Mouse (Mus musculus): Measurements from ENCODE around the gene Psmc3. TPM values are rescaled to one million over a fixed set of nuclear protein-coding genes. Genes with fewer than 3 reads are reported as not detected.
A peak's percentile ranks its signal among the peaks of the same experiment; 100 is the strongest.
"Not testable (repeated sequence)": the region's sequence is repeated elsewhere in the genome, so short reads cannot be mapped to it uniquely, and the experiment has no call there.

Psmc3 gene
- total RNA-seq (2021), result 100 to 1,000 TPM; 199 to 219 TPM
- long read RNA-seq, transcript Psmc3-202 (12 exons, 1,636 nt), result major isoform, 190 of 232 reads
- long read RNA-seq, partial matches to known transcripts, result 27 of 232 reads
- long read RNA-seq, other reads (novel, unspliced or antisense), result 15 of 232 reads

DNA sequence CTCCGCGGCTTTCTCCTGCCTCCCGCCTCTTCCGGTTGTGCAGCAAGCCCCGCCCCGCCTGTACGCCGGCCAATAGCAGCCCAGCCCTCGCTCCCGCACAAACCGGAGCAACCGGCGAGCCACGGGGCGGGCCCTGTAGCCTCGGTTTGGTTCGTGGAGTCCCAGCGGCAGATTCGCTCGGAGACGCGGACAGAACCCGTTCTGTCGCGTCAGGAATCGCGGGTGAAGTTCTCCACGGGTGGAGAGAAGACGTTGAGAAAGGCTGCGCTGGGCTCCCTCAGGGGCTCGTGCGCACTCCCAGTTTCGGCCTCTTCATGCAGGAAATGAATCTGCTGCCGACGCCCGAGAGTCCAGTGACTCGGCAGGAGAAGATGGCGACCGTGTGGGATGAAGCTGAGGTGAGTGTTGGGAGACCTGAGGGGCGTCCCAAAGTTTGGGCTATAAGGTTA is at the start of gene Psmc3:
Psmc3 (plus strand) TSS at position 76 of the 449 bp plus-strand sequence.
- peak; percentile 97 for DNase-seq (ENCODE audit: low spot score in 2 of 2)

DNA sequence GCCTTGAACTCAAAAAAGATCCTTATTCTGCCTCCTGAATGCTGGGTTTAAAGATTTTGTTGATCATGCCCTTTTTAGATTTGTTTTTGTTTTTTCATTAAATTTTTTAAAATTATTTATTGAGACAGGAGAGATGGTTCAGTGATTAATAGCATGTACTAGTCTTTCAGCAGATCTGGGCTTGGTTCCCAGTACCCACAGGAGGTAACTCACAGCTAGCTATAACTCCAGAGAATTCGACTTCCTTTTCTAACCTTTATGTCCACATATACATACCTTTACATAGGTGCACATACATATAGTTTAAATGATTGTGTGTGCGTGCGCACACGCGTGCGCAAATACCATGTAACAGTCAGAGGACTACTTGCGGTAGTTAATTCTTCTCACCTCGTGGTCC is 45.3 kb upstream of the Psmc3 start:
- DNase-seq (ENCODE audit: low spot score in 2 of 2), result no peak

DNA sequence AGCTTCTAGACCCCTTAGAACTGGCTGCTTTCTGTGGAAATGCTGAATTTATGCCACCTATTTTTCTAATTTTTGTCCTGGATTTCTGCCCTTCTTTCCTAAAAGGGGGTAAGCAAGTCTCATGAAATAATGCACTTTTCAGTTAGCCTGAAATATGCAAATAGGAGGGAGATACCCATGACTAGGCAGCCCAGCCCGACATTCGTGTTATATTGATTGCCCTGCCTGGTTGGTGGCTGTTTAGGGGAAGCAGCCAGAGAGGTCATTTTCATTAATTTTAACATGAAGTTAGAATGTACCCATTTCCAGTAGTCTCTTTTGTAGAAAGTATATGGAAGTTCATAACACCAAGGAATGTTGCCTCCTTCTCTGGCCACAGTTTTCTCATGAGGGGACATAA is 39.9 kb upstream of the Psmc3 start:
- no peak for DNase-seq (ENCODE audit: low spot score in 2 of 2)

DNA sequence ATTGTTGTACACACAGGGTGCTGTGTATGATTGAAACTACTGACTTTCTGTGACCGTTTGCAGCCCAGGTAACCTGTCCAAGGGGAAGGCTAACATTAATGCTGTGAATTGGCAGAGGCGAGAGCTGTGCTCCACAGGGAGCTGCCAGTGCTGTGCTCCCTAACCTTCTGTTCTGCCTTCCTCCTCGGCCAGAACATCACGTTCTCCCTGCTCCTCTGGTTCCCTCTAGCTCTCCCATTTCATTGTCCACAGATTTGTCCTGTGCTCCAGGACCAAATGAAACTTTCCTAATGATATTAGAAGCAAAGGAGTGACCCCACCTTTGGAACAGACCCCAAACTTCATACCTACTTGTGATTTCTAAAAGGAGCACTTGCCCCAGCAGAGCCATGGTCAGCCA is 38.4 kb upstream of the Psmc3 start:
- no peak for DNase-seq (ENCODE audit: low spot score in 2 of 2)

DNA sequence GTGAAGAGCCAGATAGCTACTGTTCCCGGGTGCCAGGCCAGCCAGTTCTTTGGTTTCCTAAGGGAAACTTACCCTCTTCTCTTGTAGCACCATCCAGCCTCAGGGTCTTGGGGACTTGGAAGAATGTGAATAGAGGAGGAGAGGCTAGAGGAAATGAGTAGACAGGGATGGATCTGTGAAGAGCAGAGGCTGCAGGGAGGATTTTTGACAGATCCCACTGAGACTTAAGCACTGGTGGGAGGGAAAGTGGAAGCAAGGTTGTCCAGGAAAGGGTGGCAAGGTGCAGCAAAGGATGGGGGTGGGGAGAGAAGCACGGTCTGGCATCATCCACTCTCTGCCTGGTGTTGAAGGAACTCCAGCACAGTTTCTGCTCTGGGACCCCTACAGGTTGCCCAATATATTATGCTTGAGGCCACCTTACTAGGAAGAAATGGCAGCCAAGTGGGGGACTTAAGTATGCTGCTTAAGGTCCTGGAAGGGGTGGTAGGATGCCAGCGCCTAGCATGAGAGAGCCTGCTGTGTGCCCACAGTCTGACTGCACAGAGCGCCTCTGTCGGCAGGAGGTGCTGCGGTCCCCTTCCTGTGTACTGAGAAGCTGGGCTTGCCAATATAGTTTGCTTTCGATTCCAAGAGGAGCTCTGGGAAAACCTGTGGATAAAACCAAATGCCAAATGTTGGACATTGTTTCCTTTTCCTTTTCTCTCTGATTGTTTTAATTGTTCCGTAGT is 35.6 kb upstream of the Psmc3 start:
- peak in 1 of 2 experiments; percentile 52 for DNase-seq (ENCODE audit: low spot score in 2 of 2)

DNA sequence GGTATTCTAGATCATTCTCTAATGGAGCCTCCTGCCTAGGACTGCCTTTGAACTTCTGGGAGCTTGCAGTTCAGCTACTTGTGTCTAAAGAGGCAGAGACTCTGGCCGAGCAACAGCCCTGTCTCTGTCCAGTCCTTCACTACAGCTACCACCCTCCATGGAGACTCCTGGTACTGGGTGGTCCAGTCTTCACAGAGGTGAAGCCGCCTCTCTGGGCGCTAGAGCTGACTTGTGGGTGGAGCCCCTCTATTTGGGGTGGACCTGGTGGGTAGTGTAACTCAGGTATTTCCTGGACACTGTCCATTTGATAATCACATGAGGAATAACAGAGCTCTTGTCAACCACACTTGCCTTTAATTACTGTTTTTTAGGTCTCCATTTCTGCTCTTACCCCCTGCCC is 33.9 kb upstream of the Psmc3 start:
- no peak for DNase-seq (ENCODE audit: low spot score in 2 of 2)

DNA sequence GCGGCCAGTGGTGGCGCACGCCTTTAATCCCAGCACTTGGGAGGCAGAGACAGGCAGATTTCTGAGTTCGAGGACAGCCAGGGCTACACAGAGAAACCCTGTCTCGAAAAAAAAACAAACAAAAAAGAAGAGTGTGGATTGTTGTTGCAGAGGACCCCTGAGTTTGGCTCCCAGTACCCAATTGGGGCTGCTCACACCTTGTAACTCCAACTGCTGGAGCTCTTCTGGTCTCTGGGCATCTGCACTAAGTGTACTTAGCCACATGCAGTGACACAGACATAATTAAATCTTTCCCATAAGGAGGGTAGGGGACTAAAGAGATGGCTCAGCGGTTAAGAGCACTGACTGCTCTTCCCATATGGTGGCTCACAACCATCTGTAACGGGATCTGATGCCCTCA is 31.5 kb upstream of the Psmc3 start:
- DNase-seq (ENCODE audit: low spot score in 2 of 2), result not testable (repeated sequence)

DNA sequence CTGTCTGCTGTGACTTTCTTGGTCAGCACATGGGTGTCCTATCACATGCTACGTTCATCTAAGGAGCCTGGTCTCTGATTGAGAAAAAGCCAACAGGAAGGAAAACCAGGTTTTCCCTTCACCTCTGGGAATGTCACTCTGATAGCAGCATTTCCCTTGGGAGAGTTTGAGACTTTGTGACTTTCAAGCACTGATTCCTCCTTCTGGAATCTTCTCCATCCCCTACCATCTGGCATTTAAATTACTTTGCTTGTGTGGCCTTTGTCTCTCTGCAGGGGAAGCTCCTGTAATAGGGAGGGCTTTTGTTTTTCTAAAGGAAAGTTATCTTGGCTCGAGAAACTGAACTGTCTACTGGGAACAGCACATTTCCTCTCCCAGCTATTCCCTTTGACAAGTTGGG is 30.7 kb upstream of the Psmc3 start:
- no peak for DNase-seq (ENCODE audit: low spot score in 2 of 2)

DNA sequence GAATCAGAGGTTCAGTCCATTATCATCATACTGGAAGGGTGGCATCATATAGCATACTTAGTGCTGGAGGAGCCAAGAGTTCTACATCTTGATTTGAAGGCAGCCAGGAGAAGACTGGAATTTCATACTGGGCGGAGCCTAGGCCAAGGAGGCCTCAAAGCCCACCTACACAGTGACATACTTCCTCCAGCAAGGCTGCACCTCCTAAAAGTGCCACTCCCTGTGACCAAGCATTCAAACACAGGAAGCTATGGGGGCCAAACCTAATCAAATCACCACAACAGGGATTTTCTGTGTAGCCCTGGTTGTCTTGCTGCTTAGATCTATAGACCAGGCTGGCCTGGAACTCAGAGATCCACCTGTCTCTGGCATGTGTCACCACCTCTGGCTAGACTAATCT is 29.9 kb upstream of the Psmc3 start:
- DNase-seq (ENCODE audit: low spot score in 2 of 2), result no peak

DNA sequence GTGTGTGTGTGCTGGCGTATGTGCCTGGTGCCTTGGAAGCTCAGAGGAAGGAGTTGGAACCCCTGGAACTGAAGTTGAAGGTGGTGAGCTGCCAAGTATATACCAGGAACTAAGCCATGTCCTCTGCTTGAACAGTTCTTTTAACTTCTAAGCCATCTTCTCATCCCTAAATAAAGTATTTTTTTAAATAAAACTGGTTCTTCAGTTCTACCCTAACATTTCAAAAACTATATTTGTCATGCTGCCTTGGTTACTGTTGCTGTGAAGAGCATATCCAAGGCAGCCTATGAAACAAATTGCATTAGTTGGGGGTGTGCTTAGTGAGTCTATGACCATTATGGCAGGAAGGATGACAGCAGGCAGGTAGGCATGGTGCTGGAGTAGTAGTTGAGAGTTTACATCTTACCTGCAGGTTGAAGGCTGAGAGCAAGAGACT is 28.7 kb upstream of the Psmc3 start:
- peak in 1 of 2 experiments; percentile 63 for DNase-seq (ENCODE audit: low spot score in 2 of 2)

DNA sequence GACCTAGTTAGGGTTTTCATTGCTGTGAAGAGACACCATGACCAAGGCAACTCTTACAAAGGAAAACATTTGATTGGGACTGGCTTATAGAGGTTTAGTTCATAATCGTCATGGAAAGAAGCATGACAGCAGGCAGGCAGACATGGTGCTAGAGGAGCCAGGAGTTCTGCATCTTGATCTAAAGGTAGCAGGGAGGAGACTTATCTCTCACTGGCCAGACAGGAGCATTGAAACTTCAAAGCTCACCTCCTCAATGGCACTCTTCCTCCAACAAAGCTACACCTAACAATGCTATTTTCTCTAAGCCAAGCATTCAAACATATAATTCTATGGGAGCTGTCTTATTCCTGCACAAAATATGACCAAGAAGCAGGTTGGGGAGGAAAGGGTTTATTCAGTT is 27.3 kb upstream of the Psmc3 start:
- no peak for DNase-seq (ENCODE audit: low spot score in 2 of 2)

DNA sequence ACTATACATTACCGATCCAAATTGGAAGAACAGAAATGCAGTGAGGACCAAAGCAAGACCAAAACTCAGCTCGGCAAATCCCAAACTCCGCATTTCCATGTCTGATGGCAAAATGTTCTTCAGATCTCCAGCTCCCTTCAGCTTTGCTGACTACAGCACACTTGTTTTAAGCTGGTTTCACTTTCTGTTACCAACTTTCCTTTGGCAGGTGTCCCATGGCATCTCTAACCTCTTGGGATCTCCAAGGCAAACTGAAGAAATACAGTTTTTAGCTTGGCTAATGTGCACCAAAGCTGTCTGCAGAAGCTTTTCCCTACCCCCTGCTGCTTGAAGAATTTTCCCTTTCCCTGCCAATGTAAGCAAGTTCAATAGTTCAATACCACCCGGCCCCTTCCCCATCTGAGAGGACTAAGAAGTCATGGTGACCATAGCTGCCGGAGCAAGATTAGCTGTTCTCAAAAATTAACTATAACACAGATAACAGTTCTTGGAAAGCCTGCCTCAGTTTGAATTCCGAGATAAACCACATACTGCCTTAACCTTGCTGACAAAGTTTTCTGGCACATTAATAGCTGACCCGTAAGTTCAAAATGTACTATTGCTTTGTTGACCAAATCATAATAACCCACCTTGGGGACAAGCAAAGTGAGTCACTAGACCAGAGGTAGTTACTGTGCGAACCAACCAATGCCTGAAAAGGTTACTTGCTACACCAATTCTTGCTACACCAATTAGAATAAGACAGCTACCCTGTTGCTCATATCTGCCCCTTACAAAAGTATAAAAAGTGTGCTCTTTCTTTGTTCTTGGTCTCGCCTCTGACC is 26.2 kb upstream of the Psmc3 start:
- no peak for DNase-seq (ENCODE audit: low spot score in 2 of 2)

DNA sequence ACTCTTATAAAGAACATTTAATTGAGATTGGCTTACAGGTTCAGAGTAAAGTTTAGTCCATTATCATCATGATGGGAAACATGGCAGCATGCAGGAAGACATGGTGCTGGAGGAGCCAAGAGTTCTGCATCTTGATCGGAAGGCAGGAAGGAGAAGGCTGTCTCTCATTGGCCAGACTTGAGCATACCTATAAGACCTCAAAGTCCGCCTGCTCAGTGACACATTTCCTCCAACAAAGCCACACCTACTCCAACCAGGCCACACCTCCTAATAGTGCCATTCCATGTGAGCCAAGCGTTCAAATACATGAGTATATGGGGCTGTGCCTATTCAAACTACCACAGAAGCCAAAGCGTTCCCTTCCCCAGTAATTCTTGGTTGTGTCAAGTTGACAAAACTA is 22.6 kb upstream of the Psmc3 start:
- no peak for DNase-seq (ENCODE audit: low spot score in 2 of 2)

DNA sequence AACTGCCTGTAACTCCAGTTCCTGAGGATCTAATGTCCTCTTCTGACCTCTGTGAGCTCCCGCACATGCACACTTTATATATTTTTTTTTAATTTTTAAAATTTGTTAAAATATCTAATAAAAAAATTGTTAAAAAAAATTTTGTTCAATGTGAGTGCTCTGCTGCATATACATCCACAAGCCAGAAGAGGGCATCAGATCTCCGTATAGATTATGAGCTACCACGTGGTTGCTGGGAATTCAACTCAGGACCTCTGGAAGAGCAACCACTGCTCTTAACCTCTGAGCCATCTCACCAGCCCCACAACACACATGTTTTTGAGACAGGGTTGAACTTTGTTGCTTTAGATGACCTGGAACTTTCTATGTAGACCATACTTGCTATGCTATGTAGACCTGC is 20.8 kb upstream of the Psmc3 start:
- no peak for DNase-seq (ENCODE audit: low spot score in 2 of 2)

DNA sequence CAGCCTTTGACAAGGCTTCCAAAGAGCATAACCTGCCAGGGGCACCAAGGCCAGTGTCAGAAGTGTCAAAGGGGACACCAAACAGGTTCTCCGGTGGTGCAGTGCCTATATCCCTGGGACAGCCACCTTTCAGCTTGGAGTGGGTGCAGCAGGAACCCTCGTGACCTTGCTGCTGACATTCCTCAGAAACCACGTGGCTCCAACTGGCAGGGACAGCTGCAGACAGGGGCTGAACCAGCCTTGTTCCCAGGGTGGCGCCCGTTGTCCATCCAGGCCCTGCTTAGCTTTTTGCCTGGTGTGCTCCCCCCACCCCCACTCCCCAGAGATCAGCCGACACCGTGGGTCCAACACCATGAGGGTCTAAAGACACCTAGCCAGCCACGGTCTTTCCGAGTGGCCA is 18.4 kb upstream of the Psmc3 start, which contains the start of gene Rapsn:
Rapsn (plus strand) TSS at position 236 of the 400 bp plus-strand sequence.
- DNase-seq (ENCODE audit: low spot score in 2 of 2), result no peak

DNA sequence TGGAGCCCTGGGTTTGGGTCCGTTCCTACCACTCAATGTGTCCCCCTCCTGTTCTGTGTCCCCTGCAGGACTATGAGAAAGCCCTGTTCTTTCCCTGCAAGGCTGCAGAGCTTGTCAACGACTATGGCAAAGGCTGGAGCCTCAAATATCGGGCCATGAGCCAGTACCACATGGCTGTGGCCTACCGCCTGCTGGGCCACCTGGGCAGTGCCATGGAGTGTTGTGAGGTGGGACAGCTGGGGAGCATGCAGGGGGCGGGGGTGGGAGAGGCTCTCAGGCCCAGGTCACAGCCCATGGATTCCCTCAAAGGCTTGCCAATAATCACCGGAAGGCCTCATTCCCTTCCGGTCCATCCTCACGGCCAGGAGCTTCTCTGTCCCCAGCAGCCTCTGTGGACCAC is 12.0 kb upstream of the Psmc3 start:
- DNase-seq (ENCODE audit: low spot score in 2 of 2), result no peak

DNA sequence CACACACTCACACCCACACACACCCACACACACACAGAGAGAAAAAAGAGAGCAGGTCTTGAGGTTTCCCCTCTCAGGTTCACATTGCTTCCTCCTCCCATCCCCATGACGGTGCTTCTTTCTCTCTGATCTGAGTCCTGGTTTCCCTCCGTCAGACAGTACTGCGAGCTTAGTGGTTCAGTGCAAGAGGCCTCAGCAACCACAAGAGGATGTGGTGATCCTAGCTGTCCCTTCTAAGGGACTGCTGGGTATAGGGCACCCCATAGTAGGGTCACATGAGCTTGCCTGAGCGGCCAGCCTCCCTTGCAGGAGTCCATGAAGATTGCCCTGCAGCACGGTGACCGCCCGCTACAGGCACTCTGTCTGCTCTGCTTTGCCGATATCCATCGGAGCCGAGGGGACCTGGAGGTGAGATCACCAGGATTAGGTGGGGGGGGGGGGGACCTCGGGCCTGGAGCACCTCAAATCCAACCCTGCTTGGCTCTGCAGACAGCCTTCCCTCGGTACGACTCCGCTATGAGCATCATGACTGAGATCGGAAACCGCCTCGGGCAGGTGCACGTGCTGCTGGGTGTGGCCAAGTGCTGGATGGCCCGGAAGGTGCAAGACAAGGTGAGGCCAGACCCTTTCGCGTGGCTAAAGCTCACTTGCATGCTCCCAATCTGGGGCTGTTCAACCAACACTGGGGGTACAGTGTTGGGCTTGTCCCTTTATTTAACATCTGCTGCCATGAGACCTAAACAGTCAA is 11.0 kb upstream of the Psmc3 start:
- DNase-seq (ENCODE audit: low spot score in 2 of 2), result no peak

DNA sequence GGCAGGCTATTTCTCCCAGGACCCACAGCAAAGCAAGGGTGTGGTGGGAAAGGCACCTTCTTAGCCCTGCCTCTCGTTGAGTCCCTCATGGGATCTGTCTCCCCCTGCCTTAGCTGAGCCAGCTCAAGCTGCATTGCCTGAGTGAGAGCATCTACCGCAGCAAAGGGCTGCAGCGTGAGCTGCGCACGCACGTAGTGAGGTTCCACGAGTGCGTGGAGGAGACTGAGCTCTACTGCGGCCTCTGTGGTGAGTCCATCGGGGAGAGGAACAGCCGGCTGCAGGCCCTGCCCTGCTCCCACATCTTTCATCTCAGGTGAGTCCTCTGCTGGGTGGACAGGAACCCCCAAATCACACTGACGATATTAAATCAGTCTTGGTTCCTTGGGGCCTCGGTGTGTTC is 9.1 kb upstream of the Psmc3 start:
- DNase-seq (ENCODE audit: low spot score in 2 of 2), result no peak

DNA sequence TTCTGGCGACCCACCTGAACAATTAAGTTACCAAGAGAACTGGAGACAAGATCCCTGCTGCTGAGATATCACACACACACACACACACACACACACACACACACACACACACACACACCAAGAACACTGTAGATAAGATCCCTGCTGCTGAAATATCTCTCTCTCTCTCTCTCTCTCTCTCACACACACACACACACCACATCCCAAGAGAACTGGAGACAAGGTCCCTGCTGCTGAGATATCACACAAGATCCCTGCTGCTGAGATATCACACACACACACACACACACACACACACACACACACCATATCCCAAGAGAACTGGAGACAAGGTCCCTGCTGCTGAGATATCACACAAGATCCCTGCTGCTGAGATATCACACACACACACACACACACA is 8.0 kb upstream of the Psmc3 start:
- not testable (repeated sequence) for DNase-seq (ENCODE audit: low spot score in 2 of 2)

DNA sequence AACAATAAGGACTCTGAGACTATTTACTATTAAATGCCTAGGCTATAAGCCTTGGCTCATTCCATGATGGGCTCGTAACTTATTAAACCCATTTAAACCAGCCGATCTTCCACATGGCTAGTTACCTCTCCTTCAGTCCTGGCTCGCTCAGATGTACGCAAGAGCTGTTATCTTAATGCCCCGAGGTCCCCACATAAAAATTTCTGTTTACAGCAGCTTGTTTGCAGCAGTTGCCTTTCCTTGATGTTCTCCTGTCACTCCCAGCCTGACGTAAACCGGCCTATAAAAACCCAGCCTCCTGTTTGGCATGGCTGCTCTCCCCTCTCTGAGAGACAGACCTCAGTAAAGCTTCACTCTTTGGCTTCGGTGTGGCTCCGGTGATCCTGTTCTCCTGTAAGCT is 6.5 kb upstream of the Psmc3 start:
- DNase-seq (ENCODE audit: low spot score in 2 of 2), result no peak

DNA sequence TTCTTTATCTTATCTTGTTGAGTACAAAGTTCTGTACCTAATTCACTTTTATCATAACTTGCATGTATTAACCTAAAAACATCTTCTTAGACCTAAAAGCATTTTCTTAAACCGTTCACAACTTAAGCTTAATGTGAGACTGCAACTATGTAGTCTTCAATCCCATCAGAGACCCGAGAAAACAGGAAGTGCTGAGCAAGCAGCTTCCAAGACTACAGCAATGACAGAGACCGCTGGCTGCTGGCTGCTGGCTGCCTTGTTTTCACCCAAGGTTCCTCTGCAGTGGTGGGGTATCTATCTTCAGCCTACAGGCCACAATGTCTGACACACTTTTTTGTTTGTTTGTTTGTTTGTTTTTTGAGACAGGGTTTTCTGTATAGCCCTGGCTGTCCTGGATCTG is 1.9 kb upstream of the Psmc3 start:
- no peak for DNase-seq (ENCODE audit: low spot score in 2 of 2)

DNA sequence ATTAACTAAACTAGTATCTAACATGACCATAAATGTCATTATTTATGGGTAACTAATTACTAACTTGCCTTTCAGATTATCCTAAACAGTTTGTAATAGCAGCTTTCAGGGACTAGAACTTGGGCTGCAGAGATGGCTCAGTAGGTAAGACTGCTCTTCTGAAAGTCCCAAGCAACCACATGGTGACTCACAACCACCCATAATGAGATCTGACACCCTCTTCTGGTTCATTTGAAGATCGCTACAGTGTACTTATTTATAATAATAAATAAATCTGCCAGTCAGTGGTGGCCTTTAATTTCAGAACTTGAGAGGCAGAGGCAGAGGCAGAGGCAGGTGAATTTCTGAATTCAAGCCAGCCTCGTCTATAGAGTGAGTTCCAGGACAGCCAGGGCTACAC is 1.1 kb upstream of the Psmc3 start:
- no peak for DNase-seq (ENCODE audit: low spot score in 2 of 2)
